Mouse (Mus musculus): ENCODE results near the gene Dnah7a. TPM values are rescaled to one million over a fixed set of nuclear protein-coding genes. Genes with fewer than 3 reads are reported as not detected.
"Not testable (repeated sequence)": the region's sequence is repeated elsewhere in the genome, so short reads cannot be mapped to it uniquely, and the experiment has no call there.

Gene Dnah7a
- total and polyA plus RNA-seq, 3 experiments = not detected

DNA sequence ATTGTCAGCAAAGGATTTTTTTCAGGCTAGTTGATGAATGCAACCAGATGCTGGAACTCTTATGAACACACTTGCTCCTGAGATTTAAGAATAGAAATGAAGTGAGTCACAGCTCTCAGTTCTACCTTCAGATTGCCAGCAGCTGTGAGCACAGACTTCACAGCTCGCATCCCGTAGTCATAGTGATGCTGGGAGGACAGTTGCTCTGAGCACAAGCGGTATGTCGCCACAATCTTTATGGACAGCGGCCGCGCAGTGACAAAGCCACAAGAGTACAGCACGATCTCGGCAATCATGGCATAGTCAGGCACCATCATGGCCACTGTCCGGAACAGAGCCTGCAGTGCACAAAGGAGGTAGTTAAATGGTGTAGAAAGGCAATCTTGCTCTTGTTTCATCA lies 159.6 kb downstream of the Dnah7a start:
- H3K79me2 ChIP-seq (ENCODE audit: control insufficient read depth, insufficient read depth, low read length, poor library complexity); H3K27ac ChIP-seq (ENCODE audit: control insufficient read depth, low read depth, low read length); H3K9me3 ChIP-seq (replicated peaks; ENCODE audit: insufficient read depth, low read length); H3K9ac ChIP-seq (ENCODE audit: control insufficient read depth, low read depth, low read length, poor library complexity, severe bottlenecking); H3K27me3 ChIP-seq (ENCODE audit: control insufficient read depth in 1 of 2, insufficient read depth in 2 of 2, low read length in 2 of 2); H3K4me3 ChIP-seq (ENCODE audit: control insufficient read depth in 1 of 2, insufficient read depth in 1 of 2, low read depth in 2 of 2, low read length in 2 of 2); DNase-seq (ENCODE audit: low read depth, low spot score); H3K36me3 ChIP-seq (ENCODE audit: control insufficient read depth in 1 of 2, insufficient read depth in 2 of 2, low read length in 2 of 2); H3K4me1 ChIP-seq (ENCODE audit: control insufficient read depth in 1 of 2, insufficient read depth in 2 of 2, low read length in 2 of 2): not testable (repeated sequence)

- H3K9me3 ChIP-seq (replicated peaks; ENCODE audit: insufficient read depth, low read length); H3K27ac ChIP-seq (ENCODE audit: control insufficient read depth, low read depth, low read length); H3K4me3 ChIP-seq (ENCODE audit: control insufficient read depth in 1 of 2, insufficient read depth in 1 of 2, low read depth in 2 of 2, low read length in 2 of 2); H3K4me1 ChIP-seq (ENCODE audit: control insufficient read depth in 1 of 2, insufficient read depth in 2 of 2, low read length in 2 of 2); H3K79me2 ChIP-seq (ENCODE audit: control insufficient read depth, insufficient read depth, low read length, poor library complexity); H3K36me3 ChIP-seq (ENCODE audit: control insufficient read depth in 1 of 2, insufficient read depth in 2 of 2, low read length in 2 of 2); DNase-seq (ENCODE audit: low read depth, low spot score); H3K27me3 ChIP-seq (ENCODE audit: control insufficient read depth in 1 of 2, insufficient read depth in 2 of 2, low read length in 2 of 2); H3K9ac ChIP-seq (ENCODE audit: control insufficient read depth, low read depth, low read length, poor library complexity, severe bottlenecking): not testable (repeated sequence)
Measured at GRCm38 (mm10) chr1:53538356-53538755, 168.2 kb downstream of the Dnah7a start.

GRCm38 (mm10) chr1:53534826-53535225 lies 171.8 kb downstream of the Dnah7a start:
- H3K4me3 ChIP-seq (ENCODE audit: control insufficient read depth in 1 of 2, insufficient read depth in 1 of 2, low read depth in 2 of 2, low read length in 2 of 2); H3K79me2 ChIP-seq (ENCODE audit: control insufficient read depth, insufficient read depth, low read length, poor library complexity); H3K9me3 ChIP-seq (replicated peaks; ENCODE audit: insufficient read depth, low read length); H3K27me3 ChIP-seq (ENCODE audit: control insufficient read depth in 1 of 2, insufficient read depth in 2 of 2, low read length in 2 of 2); H3K9ac ChIP-seq (ENCODE audit: control insufficient read depth, low read depth, low read length, poor library complexity, severe bottlenecking); H3K36me3 ChIP-seq (ENCODE audit: control insufficient read depth in 1 of 2, insufficient read depth in 2 of 2, low read length in 2 of 2); DNase-seq (ENCODE audit: low read depth, low spot score); H3K27ac ChIP-seq (ENCODE audit: control insufficient read depth, low read depth, low read length); H3K4me1 ChIP-seq (ENCODE audit: control insufficient read depth in 1 of 2, insufficient read depth in 2 of 2, low read length in 2 of 2): not testable (repeated sequence)

DNA sequence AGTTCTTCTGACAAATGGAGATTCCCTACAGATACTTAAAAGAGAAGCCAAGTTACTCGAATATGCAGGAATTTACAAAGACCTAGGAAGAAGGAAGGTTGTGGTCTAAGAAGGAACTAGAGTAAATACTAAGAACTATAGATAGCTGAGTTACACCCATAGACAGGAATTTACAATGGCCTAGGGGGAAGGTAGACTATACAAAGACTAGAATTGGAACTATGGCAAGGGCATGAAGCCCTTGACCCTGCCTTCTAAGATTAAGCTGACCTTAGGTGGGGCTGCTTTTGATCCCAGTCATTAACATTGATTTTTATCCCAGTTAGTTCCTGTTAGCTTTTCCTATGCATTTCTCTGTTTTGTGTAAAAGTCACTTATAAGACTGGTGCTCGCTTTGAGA lies 180.6 kb downstream of the Dnah7a start:
- not testable (repeated sequence) for H3K4me1 ChIP-seq (ENCODE audit: control insufficient read depth in 1 of 2, insufficient read depth in 2 of 2, low read length in 2 of 2); H3K27ac ChIP-seq (ENCODE audit: control insufficient read depth, low read depth, low read length); H3K79me2 ChIP-seq (ENCODE audit: control insufficient read depth, insufficient read depth, low read length, poor library complexity); H3K4me3 ChIP-seq (ENCODE audit: control insufficient read depth in 1 of 2, insufficient read depth in 1 of 2, low read depth in 2 of 2, low read length in 2 of 2); DNase-seq (ENCODE audit: low read depth, low spot score); H3K9ac ChIP-seq (ENCODE audit: control insufficient read depth, low read depth, low read length, poor library complexity, severe bottlenecking); H3K9me3 ChIP-seq (replicated peaks; ENCODE audit: insufficient read depth, low read length); H3K27me3 ChIP-seq (ENCODE audit: control insufficient read depth in 1 of 2, insufficient read depth in 2 of 2, low read length in 2 of 2); H3K36me3 ChIP-seq (ENCODE audit: control insufficient read depth in 1 of 2, insufficient read depth in 2 of 2, low read length in 2 of 2)

- no peak for TF ChIP-seq RCOR1 (IDR thresholded peaks at IDR 0.05; ENCODE audit: low read depth, low read length)
- Histone ChIP-seq H3K79me2 (ENCODE audit: control insufficient read depth, insufficient read depth, low read length, poor library complexity) (no peaks in the 10 kb centered on the region), H3K4me3 (ENCODE audit: control insufficient read depth in 1 of 2, insufficient read depth in 1 of 2, low read depth in 2 of 2, low read length in 2 of 2) (no peak overlapping the region), H3K27ac (ENCODE audit: control insufficient read depth, low read depth, low read length) (no peak overlapping the region), H3K9me3 (replicated peaks; ENCODE audit: insufficient read depth, low read length) (no peaks in the 10 kb centered on the region), H3K36me3 (ENCODE audit: control insufficient read depth in 1 of 2, insufficient read depth in 2 of 2, low read length in 2 of 2) (no peaks in the 10 kb centered on the region), H3K4me1 (ENCODE audit: control insufficient read depth in 1 of 2, insufficient read depth in 2 of 2, low read length in 2 of 2) (no peaks in the 10 kb centered on the region), H3K9ac (ENCODE audit: control insufficient read depth, low read depth, low read length, poor library complexity, severe bottlenecking) (no peak overlapping the region), H3K27me3 (ENCODE audit: control insufficient read depth in 1 of 2, insufficient read depth in 2 of 2, low read length in 2 of 2) (no peaks in the 10 kb centered on the region)
- no peak for DNase-seq (ENCODE audit: low read depth, low spot score)
Measured at GRCm38 (mm10) chr1:53473699-53474098, 232.9 kb downstream of the Dnah7a start.

GRCm38 (mm10) chr1:53472084-53472483 lies 234.5 kb downstream of the Dnah7a start:
- H3K27me3 ChIP-seq (ENCODE audit: control insufficient read depth in 1 of 2, insufficient read depth in 2 of 2, low read length in 2 of 2); H3K9me3 ChIP-seq (replicated peaks; ENCODE audit: insufficient read depth, low read length); H3K4me3 ChIP-seq (ENCODE audit: control insufficient read depth in 1 of 2, insufficient read depth in 1 of 2, low read depth in 2 of 2, low read length in 2 of 2); H3K79me2 ChIP-seq (ENCODE audit: control insufficient read depth, insufficient read depth, low read length, poor library complexity); H3K4me1 ChIP-seq (ENCODE audit: control insufficient read depth in 1 of 2, insufficient read depth in 2 of 2, low read length in 2 of 2); H3K36me3 ChIP-seq (ENCODE audit: control insufficient read depth in 1 of 2, insufficient read depth in 2 of 2, low read length in 2 of 2); H3K27ac ChIP-seq (ENCODE audit: control insufficient read depth, low read depth, low read length); H3K9ac ChIP-seq (ENCODE audit: control insufficient read depth, low read depth, low read length, poor library complexity, severe bottlenecking); DNase-seq (ENCODE audit: low read depth, low spot score): not testable (repeated sequence)

Data from MEL (cell line).